Mouse (Mus musculus) embryonic stem cell, embryonic (primary cell): ENCODE measurements around the gene Myo1d.

Source experiments
- CTCF ChIA-PET, 4 experiments: fragments of 300-600 bp in 2 of 4; fragments of 350-600 bp in 2 of 4; sonication (Branson Sonifier 250); formaldehyde crosslinking; loops; one replicate each; lab custom pipeline; 2022; ENCODE audit warnings: inconsistent platforms in 2 of 4; lab: Charles Lee
- POLR2A ChIA-PET, 4 experiments: fragments of 300-600 bp in 2 of 4; fragments of 350-600 bp in 2 of 4; sonication (Branson Sonifier 250); formaldehyde crosslinking; loops; one replicate each; lab custom pipeline; 2022; ENCODE audit warnings: antibody characterized with exemption in 4 of 4, inconsistent platforms in 1 of 4; lab: Charles Lee

Gene Myo1d

DNA sequence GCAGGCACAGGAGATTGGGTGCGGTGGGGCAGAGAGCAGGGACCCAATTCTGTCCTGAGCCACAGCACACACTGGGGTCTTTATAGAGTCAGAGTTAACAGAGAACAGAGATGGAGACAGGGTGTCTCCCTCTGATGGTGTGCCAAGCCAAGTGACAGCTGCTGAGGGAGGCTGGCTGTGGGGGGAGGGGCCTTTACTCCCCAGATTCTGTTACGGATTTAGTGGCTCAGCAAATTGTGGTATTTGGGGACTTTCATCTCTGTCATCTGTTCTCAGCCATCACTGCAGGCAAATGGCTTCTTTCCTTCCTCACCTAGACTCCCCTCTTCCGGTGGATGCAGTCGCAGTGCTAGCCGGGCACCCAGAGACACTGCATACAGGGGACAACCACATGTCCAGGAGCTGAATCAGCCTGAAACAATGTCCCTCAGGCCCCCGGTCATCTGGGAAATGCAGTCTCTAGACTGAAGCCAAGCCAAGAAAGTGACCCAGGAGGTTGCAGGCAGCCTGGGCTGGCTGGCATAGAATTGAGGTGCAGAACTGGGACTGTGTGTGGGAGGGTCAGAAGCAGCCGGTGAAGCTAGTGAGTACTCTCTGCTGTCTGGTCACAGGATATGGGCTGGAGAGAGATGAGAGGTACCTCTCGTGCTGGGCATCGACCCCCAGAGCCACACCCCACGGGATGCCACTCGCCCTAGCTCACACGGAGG is 290.5 kb downstream of the Myo1d start:
- CTCF ChIA-PET: interaction anchor here in 2 of 4 experiments (0.7 to 0.9 kb wide), 2 partner anchors 10 to 202 kb away, joined by 3 read pairs; no protein-coding TSS in a partner anchor
- POLR2A ChIA-PET: interaction anchor here in 2 of 4 experiments (1.4 to 2.1 kb wide), 3 partner anchors 12 to 20 kb away, joined by 5 to 7 read pairs (median 5); no protein-coding TSS in a partner anchor

GRCm38 (mm10) chr11:80487904-80488587 is 291.8 kb downstream of the Myo1d start:
- CTCF ChIA-PET: no interaction called here
- POLR2A ChIA-PET: no interaction called here

DNA sequence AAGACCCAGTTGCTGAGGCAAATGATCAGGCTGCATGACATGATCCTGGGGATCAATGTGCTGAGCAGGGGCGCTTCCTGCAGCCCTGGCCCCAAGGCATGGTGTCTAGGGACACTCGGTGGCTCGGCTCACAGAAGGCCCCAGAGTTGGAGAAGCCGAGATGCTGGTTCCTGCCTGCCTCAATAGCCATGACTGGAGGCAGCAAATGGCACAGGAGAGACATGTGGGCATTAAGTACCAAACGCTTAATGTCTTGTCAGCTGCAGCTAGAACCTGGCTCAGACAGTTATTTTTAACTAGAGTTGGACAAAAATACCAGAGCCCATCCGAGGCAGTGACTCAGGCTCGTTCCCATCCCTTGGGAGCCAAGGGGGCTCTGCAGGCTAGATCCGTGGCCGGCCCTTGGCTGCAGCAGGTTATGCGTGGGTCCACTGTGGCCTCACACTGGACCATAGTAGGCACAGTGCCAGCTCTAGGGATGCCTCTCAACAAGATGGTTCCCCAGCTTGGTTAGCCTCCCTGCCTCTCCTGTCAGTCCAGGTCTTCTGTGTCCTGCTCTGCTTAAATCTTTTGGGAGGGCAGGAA is 294.1 kb downstream of the Myo1d start:
- POLR2A ChIA-PET: interaction anchor here in 2 of 4 experiments (0.6 to 1.5 kb wide), 3 partner anchors 9 to 1146 kb away, joined by 3 to 4 read pairs (median 3); partner anchors contain the start of gene Nf1 (in 1 of the 2)
- CTCF ChIA-PET: no interaction called here

- CTCF ChIA-PET: no interaction called here
- POLR2A ChIA-PET: interaction anchor here in 2 of 4 experiments (0.6 to 1.5 kb wide), 3 partner anchors 9 to 1146 kb away, joined by 3 to 4 read pairs (median 3); partner anchors contain the start of gene Nf1 (in 1 of the 2)
Measured at GRCm38 (mm10) chr11:80485120-80485551, 294.7 kb downstream of the Myo1d start.

DNA sequence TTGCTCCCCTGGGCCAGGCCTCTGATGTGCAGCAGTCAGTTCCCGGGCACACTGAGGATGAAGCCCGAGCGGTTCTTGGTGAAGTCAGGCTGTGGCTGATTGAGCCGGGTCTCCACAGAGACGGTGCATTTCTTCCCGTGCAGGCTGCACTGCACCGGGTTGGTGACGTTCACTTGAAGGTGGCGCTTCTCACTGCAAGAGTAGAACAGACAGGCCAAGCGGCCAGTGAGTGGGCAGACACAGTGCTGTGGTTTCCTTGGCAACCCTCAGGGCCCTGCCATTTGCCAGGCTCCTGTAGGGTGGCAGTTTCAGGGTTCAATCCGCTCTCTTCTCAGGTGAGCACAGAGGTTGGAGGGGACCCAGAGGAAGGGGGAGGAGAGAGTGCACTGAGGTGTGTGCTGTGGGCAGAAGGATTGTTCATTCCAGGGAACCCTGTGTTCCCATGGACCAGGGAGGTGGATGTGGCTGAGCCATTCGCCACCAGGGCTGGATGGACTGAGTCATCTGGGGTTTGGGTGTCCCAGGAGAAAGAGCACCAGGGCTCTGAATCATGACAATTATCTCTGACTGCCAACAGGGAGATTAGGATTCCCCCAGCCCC is 295.5 kb downstream of the Myo1d start:
- CTCF ChIA-PET: no interaction called here
- POLR2A ChIA-PET: interaction anchor here in 1 of 4 experiments (1.5 kb wide), 1 partner anchor 8 kb away, joined by 4 read pairs; no protein-coding TSS in a partner anchor

GRCm38 (mm10) chr11:80483536-80484067 is 296.2 kb downstream of the Myo1d start:
- CTCF ChIA-PET: no interaction called here
- POLR2A ChIA-PET: no interaction called here

- POLR2A ChIA-PET: no interaction called here
- CTCF ChIA-PET: no interaction called here
Measured at GRCm38 (mm10) chr11:80482921-80483320, 296.9 kb downstream of the Myo1d start.

DNA sequence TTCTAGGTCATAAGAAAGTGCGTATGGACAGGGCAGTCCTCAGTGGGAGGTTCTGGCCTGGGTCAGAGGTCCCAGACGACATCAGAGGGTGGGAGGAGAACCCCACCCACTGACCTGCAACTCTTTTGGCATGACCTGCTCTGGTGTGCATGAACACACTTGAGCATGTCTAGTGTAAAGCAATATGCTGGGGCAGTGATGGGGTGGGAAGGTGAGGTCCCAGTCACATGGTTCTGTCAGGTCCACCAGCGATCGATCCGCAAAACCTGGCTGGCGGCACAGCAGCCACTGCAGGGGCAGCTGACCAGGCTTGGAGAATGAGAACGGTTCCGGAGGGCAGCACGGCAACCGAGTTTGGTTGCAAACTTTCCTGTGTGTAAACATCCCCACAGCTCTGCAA is 297.5 kb downstream of the Myo1d start:
- ChIA-PET CTCF (no interaction called here), POLR2A (no interaction called here)

DNA sequence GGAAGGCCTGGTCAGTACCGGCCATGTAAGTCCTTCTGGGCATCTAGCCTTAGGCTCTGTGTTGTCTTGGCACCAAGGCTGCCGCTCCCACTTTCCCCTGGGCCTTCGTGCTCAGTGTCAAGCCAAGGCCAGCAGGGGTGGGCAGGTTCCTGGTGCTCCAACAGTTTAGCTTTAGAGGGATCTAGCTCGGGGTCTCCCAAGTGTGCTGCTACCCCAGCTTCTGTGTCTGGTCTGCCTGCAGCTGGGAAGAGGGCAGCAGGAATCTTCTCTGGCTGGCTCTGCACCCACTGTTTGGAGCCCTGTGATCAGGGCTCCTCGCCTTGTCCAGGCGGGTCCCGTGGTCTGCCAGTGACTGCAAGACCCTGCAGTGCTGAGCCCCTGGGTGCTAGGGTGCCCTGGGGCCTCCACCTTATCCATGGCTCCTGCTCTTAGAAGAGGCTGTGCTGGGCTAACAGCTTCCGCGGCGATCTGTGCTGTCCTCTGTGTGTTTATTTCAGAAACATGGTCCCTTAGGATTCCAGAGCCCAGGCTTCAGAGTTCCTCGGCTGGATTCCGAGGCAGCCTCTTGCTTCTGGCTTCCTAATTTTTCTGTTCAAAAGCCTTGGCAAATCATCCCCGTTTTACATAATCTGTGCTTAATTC is 298.3 kb downstream of the Myo1d start:
- ChIA-PET POLR2A (interaction anchor here in 1 of 4 experiments (0.6 kb wide), 1 partner anchor 311 kb away, joined by 6 read pairs; no protein-coding TSS in a partner anchor), CTCF (no interaction called here)

DNA sequence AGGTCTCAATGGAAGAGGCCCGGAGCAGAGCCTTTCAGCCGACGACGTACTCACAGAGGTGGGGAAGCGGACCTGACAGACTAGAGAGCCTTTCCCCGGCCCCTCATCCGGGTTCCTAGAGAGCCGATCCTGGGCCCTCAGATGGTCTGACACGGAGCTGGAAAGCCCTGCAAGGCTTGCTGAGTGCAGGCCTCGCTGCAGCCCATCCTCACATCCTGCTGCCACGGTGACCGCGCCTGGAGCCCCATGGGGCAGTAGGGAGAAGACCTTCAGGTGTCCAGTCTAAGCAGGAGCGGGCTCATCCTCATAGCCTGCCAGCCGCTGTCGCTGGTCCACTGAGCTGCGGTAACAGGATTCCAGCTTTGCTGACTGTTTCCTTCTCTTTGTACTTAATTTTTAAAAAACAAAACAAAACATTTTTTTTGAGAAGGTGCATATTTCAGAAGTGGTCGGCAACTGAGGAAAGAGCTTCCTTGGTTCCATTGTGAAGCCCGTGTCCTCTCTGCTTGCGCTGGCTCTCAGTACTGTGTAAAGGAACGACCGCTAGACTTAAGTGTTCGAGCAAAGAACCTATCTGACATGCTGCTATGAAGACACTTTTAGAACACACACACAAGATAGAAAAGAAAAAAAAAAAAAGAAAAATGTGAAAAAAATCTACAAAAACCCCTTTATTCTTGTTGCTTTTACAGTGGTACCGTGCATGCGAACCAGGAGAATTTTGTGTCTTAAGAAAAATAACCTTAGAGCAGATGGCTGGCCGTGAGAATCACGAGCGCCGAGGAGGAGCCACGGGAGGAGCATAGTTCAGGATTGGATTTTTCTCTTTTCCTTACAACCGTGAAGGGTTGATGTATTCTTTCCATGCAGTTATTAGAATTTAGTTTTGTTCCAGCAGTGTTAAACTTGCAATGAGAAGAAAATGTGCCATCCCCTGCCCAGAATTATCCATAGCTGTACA is 299.6 kb downstream of the Myo1d start:
- CTCF ChIA-PET: interaction anchor here in 3 of 4 experiments (0.6 to 1.2 kb wide), 4 partner anchors 8 to 206 kb away, joined by 3 to 8 read pairs (median 3); no protein-coding TSS in a partner anchor
- POLR2A ChIA-PET: interaction anchor here in 3 of 4 experiments (0.5 to 2.6 kb wide), 8 partner anchors 11 to 664 kb away, joined by 3 to 9 read pairs (median 4); partner anchors contain the start of gene Psmd11 (in 1 of the 3)

GRCm38 (mm10) chr11:80479425-80479824 is 300.4 kb downstream of the Myo1d start:
- POLR2A ChIA-PET: interaction anchor here (0.6 to 2.6 kb wide), 7 partner anchors 10 to 96 kb away, joined by 3 to 8 read pairs (median 4); partner anchors contain the start of gene Zfp207 (in 2 of the 4)
- CTCF ChIA-PET: interaction anchor here (0.5 to 1.2 kb wide), 9 partner anchors 8 to 205 kb away, joined by 3 to 8 read pairs (median 4); no protein-coding TSS in a partner anchor

DNA sequence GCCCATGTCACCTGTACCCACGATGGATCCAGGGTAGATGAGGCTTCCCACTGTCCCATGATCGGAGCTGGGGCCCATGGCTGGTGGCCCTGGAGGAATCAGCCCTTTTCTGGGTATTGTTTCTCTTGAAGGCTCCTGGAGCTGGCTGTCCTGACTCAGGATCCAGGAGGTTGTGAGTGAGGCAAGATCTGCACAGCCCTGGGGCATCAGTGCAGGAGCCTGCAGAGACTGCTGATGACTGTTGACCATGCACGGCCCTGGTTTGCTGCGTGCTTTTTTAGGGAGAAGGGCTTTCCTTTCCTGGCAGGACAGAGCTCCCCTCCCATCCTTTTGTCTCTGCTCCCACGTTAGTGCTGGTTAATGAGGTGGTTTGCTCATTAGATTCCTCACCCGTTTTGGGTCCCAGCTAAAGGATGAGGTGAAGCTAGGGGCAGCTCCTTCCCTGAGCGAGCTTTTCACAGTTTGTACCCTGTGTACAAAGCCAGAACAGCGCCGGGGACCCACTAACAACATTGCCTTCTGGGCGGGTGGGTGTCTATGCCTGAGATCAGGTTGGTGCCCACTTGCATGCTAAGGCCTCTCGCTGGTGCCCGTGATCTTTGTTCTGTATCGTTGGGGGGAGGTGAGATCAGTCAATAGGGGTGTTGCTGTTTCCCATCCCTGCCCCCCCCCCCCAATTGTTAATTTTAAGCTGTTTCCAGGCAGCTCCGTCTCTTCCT is 301.0 kb downstream of the Myo1d start:
- POLR2A ChIA-PET: interaction anchor here (0.5 to 2.6 kb wide), 13 partner anchors 9 to 336 kb away, joined by 3 to 8 read pairs (median 3); partner anchors contain the start of gene Zfp207 (in 2 of the 4)
- CTCF ChIA-PET: interaction anchor here in 3 of 4 experiments (0.5 to 1.1 kb wide), 7 partner anchors 8 to 204 kb away, joined by 3 to 8 read pairs (median 5); no protein-coding TSS in a partner anchor

DNA sequence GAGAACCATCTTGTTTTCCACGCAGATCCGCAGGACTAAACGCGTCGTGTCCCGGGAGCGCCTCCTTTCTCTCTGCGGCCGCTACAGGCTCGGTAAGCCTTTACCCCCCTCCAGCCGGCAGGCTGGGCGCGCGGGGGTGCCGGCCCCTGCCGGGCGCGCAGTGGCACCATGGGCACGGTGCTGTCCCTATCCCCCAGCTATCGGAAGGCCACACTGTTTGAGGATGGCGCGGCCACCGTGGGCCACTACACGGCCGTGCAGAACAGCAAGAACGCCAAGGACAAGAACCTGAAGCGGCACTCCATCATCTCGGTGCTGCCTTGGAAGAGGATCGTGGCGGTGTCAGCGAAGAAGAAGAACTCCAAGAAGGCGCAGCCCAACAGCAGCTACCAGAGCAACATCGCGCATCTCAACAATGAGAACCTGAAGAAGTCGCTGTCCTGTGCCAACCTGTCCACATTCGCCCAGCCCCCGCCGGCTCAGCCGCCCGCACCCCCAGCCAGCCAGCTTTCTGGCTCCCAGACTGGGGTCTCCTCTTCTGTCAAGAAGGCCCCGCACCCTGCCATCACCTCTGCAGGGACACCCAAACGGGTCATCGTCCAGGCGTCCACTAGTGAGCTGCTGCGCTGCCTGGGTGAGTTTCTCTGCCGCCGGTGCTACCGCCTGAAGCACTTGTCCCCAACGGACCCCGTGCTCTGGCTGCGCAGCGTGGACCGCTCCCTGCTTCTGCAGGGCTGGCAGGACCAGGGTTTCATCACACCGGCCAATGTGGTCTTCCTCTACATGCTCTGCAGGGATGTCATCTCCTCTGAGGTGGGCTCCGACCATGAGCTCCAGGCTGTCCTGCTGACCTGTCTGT is 302.3 kb downstream of the Myo1d start:
- POLR2A ChIA-PET: interaction anchor here in 2 of 4 experiments (0.8 to 2.6 kb wide), 14 partner anchors 9 to 339 kb away, joined by 3 to 8 read pairs (median 4); partner anchors contain the start of genes Zfp207 (in 2 of the 2) and Psmd11 (in 1 of the 2)
- CTCF ChIA-PET: interaction anchor here in 2 of 4 experiments (0.6 kb wide), 2 partner anchors 127 to 1325 kb away, joined by 3 to 4 read pairs; no protein-coding TSS in a partner anchor
